Mouse (Mus musculus) regulatory T cell (primary cell): ENCODE measurements at regions not wholly inside any gene's neighbourhood (a gene's known extent, or its start where the extent isn't known, plus 50 kb on each side); places are given as distances from the start of the nearest gene placed in this dataset.

Experiments
- in situ Hi-C: fragments of 300-600 bp; cut with MboI, MseI; formaldehyde crosslinking; loops from one replicate; pipeline ENCODE4 v1.15.1; 2025; ENCODE audit warnings: high pct_unique_total_duplicates

GRCm38 (mm10) chr8:93689832-93690471, 119.8 kb upstream of the Gnao1 start:
- in situ Hi-C loops, result no loop called here

- in situ Hi-C loops, result no loop called here
Measured at GRCm38 (mm10) chr8:93691375-93691774, 118.4 kb upstream of the Gnao1 start.

GRCm38 (mm10) chr8:93691826-93692225, 117.9 kb upstream of the Gnao1 start:
- in situ Hi-C loops, result no loop called here

GRCm38 (mm10) chr8:93697206-93697605, 112.6 kb upstream of the Gnao1 start:
- in situ Hi-C loops, result no loop called here

GRCm38 (mm10) chr8:93698508-93698907, 111.3 kb upstream of the Gnao1 start:
- in situ Hi-C loops, result no loop called here

- in situ Hi-C loops, result no loop called here
Measured at GRCm38 (mm10) chr8:93701391-93701790, 108.4 kb upstream of the Gnao1 start.

GRCm38 (mm10) chr8:93712066-93712706, 97.6 kb upstream of the Gnao1 start:
- in situ Hi-C loops, result no loop called here

GRCm38 (mm10) chr8:93713221-93713620, 96.5 kb upstream of the Gnao1 start:
- in situ Hi-C loops, result no loop called here

- in situ Hi-C loops, result no loop called here
Measured at GRCm38 (mm10) chr8:93724896-93725489, 84.8 kb upstream of the Gnao1 start.

GRCm38 (mm10) chr8:93729124-93729930, 80.4 kb upstream of the Gnao1 start:
- in situ Hi-C loops, result no loop called here

- in situ Hi-C loops, result no loop called here
Measured at GRCm38 (mm10) chr8:93730738-93731700, 78.7 kb upstream of the Gnao1 start.

- in situ Hi-C loops, result no loop called here
Measured at GRCm38 (mm10) chr8:93734818-93735217, 74.9 kb upstream of the Gnao1 start.

- in situ Hi-C loops, result no loop called here
Measured at GRCm38 (mm10) chr8:93740281-93740680, 69.5 kb upstream of the Gnao1 start.

- in situ Hi-C loops, result no loop called here
Measured at GRCm38 (mm10) chr8:93748720-93749119, 61.0 kb upstream of the Gnao1 start.

GRCm38 (mm10) chr8:93750921-93751320, 58.8 kb upstream of the Gnao1 start:
- in situ Hi-C loops, result no loop called here

GRCm38 (mm10) chr8:93755981-93756380, 53.8 kb upstream of the Gnao1 start:
- in situ Hi-C loops, result no loop called here
